Mouse (Mus musculus) adrenal gland, postnatal 0 days (tissue): ENCODE measurements around the gene Inafm1. TPM values are rescaled to one million over a fixed set of nuclear protein-coding genes. Genes with fewer than 3 reads are reported as not detected.

Source experiments
- polyA plus RNA-seq: library from polyadenylated mRNA; unstranded; fragments of >200 nt; fragmentation: Nextera tagmentation; extraction: Ambion mirVana; gene quantifications from 2 replicates; pipeline ENCODE4 v1.2.1, GENCODE M21; 2015

Inafm1 gene
- 38.6 and 39.9 TPM in 2 replicates for polyA plus RNA-seq

GRCm38 (mm10) chr7:16273081-16273765 is at the start of gene Inafm1:
Gene Inafm1 (minus strand): TSS chr7:16273617.

GRCm38 (mm10) chr7:16308093-16308492 is 34.7 kb upstream of the Inafm1 start, which contains the start of gene Bbc3:
Gene Bbc3 (plus strand): TSS chr7:16308393.

GRCm38 (mm10) chr7:16286026-16286961 is 12.9 kb upstream of the Inafm1 start, which contains the start of gene Ccdc9:
Gene Ccdc9 (minus strand): TSS chr7:16286795.

GRCm38 (mm10) chr7:16259110-16259590 is 14.3 kb downstream of the Inafm1 start, which contains the start of gene C5ar1:
Gene C5ar1 (minus strand): TSS chr7:16259540.

GRCm38 (mm10) chr7:16244067-16244466 is 29.4 kb downstream of the Inafm1 start, which contains the start of gene C5ar2:
Gene C5ar2 (minus strand): TSS chr7:16244154.

Other genes starting within 250 kb of the Inafm1 start
- 5.0 and 5.6 TPM in 2 replicates for gene Bicra, start 225.7 kb downstream of the Inafm1 start, polyA plus RNA-seq
- 0.04 TPM in 1 of 2 replicates, not detected in the other for gene Zfp541, start 211.8 kb downstream of the Inafm1 start, polyA plus RNA-seq
- gene Napa, start 175.2 kb downstream of the Inafm1 start, polyA plus RNA-seq, result 112 and 151 TPM in 2 replicates
- gene Kptn, start 153.7 kb downstream of the Inafm1 start, polyA plus RNA-seq, result 20.5 and 26.0 TPM in 2 replicates
- 0.04 and 0.19 TPM in 2 replicates for gene Slc8a2, start 143.8 kb downstream of the Inafm1 start, polyA plus RNA-seq
- gene Meis3, start 98.5 kb downstream of the Inafm1 start, polyA plus RNA-seq, result 25.0 and 35.2 TPM in 2 replicates
- 7.8 and 8.3 TPM in 2 replicates for gene Dhx34, start 51.6 kb downstream of the Inafm1 start, polyA plus RNA-seq
- 0.29 and 0.66 TPM in 2 replicates for gene C5ar2, start 29.5 kb downstream of the Inafm1 start, polyA plus RNA-seq
- gene C5ar1, start 14.1 kb downstream of the Inafm1 start, polyA plus RNA-seq, result 7.3 and 8.6 TPM in 2 replicates
- gene Ccdc9, start 13.2 kb upstream of the Inafm1 start, polyA plus RNA-seq, result 15.6 and 19.1 TPM in 2 replicates
- gene Bbc3, start 34.8 kb upstream of the Inafm1 start, polyA plus RNA-seq, result 9.1 and 13.6 TPM in 2 replicates
- gene Sae1, start 114.2 kb upstream of the Inafm1 start, polyA plus RNA-seq, result 94.0 and 118 TPM in 2 replicates
- gene Zc3h4, start 127.3 kb upstream of the Inafm1 start, polyA plus RNA-seq, result 8.8 and 9.7 TPM in 2 replicates
- gene Tmem160, start 179.2 kb upstream of the Inafm1 start, polyA plus RNA-seq, result 139 and 140 TPM in 2 replicates
- 0.24 and 0.26 TPM in 2 replicates for gene Npas1, start 204.1 kb upstream of the Inafm1 start, polyA plus RNA-seq